Mouse (Mus musculus) limb, embryonic 10.5 days (tissue): ENCODE measurements around the gene Samd1. TPM values are rescaled to one million over a fixed set of nuclear protein-coding genes. Genes with fewer than 3 reads are reported as not detected.
A peak's percentile ranks its signal among the peaks of the same experiment; 100 is the strongest.

Experiments
- DNase-seq: peaks from one replicate; pipeline ENCODE4 v3.0.0-alpha.2; 2017; ENCODE audit warnings: low spot score
- H3K27ac ChIP-seq: fragments of 300-500 bp; sonication (generic); 2 replicates; pipeline ENCODE4 v1.5.1; 2016; ENCODE audit warnings: mild to moderate bottlenecking
- H3K27me3 ChIP-seq: fragments of 300-500 bp; sonication (generic); 2 replicates; pipeline ENCODE4 v1.6.1; 2016; ENCODE audit warnings: low read depth, mild to moderate bottlenecking; ENCODE audit not compliant: poor library complexity, severe bottlenecking
- H3K36me3 ChIP-seq: fragments of 300-500 bp; sonication (generic); 2 replicates; pipeline ENCODE4 v1.6.1; 2016; ENCODE audit warnings: mild to moderate bottlenecking, moderate library complexity
- H3K4me1 ChIP-seq: fragments of 300-500 bp; sonication (generic); 2 replicates; pipeline ENCODE4 v1.6.1; 2016
- H3K4me3 ChIP-seq: fragments of 300-500 bp; sonication (generic); 2 replicates; pipeline ENCODE4 v1.5.1; 2016; ENCODE audit warnings: mild to moderate bottlenecking, moderate library complexity
- H3K9me3 ChIP-seq: fragments of 300-500 bp; sonication (generic); replicated peaks from 2 replicates; pipeline ENCODE4 v1.6.1; 2016; ENCODE audit warnings: mild to moderate bottlenecking
- WGBS: fragments of 180-500 bp; shearing (Covaris S2); methylation state at CpG from one replicate; pipeline ENCODE4 v1.1.7; 2016; 5-methylcytosine and 5-hydroxymethylcytosine counted together
- polyA plus RNA-seq: library from polyadenylated mRNA; unstranded; fragments of >200 nt; fragmentation: Nextera tagmentation; extraction: Ambion mirVana; gene quantifications from 2 replicates; pipeline ENCODE4 v1.2.1, GENCODE M21; 2016

Samd1 gene
- 10.3 and 12.5 TPM in 2 replicates for polyA plus RNA-seq

DNA sequence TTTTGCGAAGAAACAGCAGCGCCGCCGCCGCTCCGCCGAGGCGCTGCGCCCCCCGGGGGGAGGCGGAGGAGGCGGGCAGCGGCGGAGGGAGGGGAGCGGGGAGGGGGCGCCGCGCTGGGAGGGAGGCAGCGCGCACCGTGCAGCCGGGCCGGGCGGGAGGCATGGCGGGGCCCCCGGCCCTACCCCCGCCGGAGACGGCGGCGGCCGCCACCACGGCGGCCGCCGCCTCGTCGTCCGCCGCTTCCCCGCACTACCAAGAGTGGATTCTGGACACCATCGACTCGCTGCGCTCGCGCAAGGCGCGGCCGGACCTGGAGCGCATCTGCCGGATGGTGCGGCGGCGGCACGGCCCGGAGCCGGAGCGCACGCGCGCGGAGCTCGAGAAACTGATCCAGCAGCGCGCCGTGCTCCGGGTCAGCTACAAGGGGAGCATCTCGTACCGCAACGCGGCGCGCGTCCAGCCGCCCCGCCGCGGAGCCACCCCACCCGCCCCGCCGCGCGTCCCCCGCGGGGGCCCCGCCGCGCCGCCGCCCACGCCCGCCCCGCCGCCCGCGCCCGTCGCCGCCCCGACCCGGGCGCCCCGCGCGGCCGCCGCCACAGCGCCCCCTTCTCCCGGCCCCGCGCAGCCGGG lies at the start of gene Samd1:
TSS of gene Samd1 (plus strand) at position 162 of the 631 bp plus-strand sequence.
- Histone ChIP-seq H3K4me1 (peaks cover 48% of the 10 kb centered on the region), H3K4me3 (peak within 1 kb of the TSS; percentile 87), H3K9me3 (no peaks in the 10 kb centered on the region), H3K36me3 (peaks cover 56% of the 10 kb centered on the region), H3K27ac (peak within 1 kb of the TSS; percentile 96), H3K27me3 (peaks cover 33% of the 10 kb centered on the region)
- DNase-seq = peak; percentile 58
- WGBS = 12% methylated on average over 105 of the region's 112 CpGs

DNA sequence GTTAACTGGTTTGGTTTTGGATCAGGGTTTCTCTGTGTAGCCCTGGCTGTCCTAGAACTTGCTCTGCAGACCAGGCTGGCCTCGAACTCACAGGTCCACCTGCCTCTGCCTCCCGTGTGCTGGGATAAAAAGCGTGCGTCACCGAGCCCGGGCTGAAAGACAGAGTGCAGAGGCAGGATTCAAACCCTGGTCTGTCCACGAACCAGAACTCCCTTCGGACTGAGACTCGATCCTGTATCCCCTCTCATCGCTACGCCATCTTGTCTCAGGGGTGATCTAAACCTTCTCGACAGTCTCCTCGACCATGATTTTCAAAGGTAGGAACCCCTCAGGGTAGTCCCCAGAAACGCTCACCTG lies 42.7 kb upstream of the Samd1 start:
- H3K9me3 ChIP-seq = no peaks in the 10 kb centered on the region
- H3K27ac ChIP-seq = peak overlapping the region; percentile 81
- H3K4me1 ChIP-seq = peaks cover 21% of the 10 kb centered on the region
- 2% methylated on average over 14 of the region's 14 CpGs for WGBS
- no peak for DNase-seq
- peaks cover 8% of the 10 kb centered on the region; the same call in 1 of the 2 replicates for H3K36me3 ChIP-seq
- no peaks in the 10 kb centered on the region for H3K27me3 ChIP-seq
- peak overlapping the region; percentile 84 for H3K4me3 ChIP-seq

DNA sequence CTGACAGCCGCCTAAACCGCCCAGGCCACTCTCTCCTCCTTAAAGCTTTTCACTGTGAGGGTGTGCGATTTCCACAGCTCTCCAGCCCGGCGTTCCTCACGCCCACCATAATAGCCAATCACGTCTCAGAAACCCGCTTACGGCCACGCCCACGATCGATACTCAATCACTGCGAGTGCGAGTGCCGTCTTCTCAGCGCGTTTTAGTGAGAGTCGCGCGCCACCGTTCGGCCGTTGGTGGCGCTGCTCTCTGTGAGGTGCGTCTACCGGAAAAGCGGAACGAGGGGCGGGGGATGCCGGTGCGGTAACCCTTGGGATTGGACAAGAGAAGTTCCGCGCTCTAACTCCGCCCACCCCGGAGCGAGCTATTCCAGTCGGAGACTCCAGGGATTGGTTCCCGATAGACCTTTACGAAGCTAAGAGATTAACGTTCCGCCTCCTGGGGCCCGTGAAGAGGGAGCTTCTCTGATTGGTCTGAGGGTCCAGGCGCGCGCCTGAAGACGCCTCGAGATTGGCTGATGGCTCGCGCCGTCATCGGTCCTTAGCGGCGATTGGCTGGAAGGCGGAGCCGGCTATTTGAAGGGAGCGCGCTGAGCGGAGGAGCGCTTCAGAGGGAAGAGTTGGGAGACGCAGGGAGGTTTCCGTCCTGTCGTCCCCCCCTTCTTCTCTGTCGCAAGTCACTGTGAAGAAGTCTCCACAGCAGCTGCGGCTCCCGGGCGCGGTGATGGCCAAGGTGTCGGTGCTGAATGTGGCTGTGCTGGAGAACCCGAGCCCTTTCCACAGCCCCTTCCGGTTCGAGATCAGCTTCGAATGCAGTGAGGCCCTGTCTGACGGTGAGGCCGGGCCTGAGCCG lies 42.1 kb upstream of the Samd1 start, which contains the start of the genes Gm10644 and Asf1b:
TSS of gene Gm10644 (minus strand) at position 100 of the 852 bp plus-strand sequence.
TSS of gene Asf1b (plus strand) at position 402 of the 852 bp plus-strand sequence.
- Histone ChIP-seq H3K4me1 (peaks cover 21% of the 10 kb centered on the region), H3K36me3 (peaks cover 8% of the 10 kb centered on the region; the same call in 1 of the 2 replicates), H3K27ac (peak within 1 kb of the TSS; percentile 81), H3K9me3 (no peaks in the 10 kb centered on the region), H3K4me3 (peak within 1 kb of the TSS; percentile 84), H3K27me3 (no peaks in the 10 kb centered on the region)
- peak; percentile 98 for DNase-seq
- under 1% methylated on average over 75 of the region's 75 CpGs for WGBS

DNA sequence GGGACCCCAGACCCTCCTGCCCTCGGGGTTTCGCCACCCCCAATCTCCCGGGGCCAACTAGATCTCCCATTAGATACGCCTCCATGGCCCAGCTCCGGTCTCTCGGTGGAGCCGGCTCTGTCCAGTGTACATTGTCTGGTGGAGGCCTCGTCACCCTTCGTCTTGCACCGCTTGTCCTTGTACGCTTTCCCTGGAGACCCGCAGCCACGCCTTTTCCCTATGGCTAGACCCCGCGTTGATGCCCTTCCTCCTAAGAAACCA lies 41.6 kb upstream of the Samd1 start:
- Histone ChIP-seq H3K9me3 (no peaks in the 10 kb centered on the region), H3K27ac (peak overlapping the region; percentile 81), H3K27me3 (no peaks in the 10 kb centered on the region), H3K36me3 (peaks cover 8% of the 10 kb centered on the region; the same call in 1 of the 2 replicates), H3K4me3 (peak overlapping the region; percentile 84), H3K4me1 (peaks cover 21% of the 10 kb centered on the region)
- WGBS = 1% methylated on average over 15 of the region's 15 CpGs
- DNase-seq = no peak

DNA sequence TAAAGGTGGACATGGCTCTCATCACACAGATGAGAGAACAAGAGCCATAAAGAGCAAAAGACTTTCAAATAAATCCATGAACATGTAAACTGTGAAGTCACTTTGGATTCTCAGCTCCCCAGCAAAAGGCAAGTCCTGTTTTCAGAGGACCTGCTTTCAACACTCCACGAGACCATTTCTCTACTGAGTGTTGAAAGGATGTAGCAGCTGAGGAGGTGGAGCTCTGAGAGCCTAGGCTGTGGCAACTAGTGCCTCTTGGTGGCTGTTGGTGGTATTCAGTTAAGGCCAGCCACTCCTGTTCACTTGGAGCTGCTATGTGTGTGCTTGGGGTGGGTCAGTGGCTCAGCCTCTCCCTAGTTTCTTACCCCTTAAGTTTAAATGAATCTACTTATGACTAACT lies 40.7 kb upstream of the Samd1 start:
- DNase-seq = no peak
- peaks cover 8% of the 10 kb centered on the region; the same call in 1 of the 2 replicates for H3K36me3 ChIP-seq
- H3K27ac ChIP-seq = no peak overlapping the region
- WGBS = 34% methylated on average over 1 of the region's 1 CpGs
- H3K4me3 ChIP-seq = peak overlapping the region; percentile 84
- no peaks in the 10 kb centered on the region for H3K27me3 ChIP-seq
- peaks cover 21% of the 10 kb centered on the region for H3K4me1 ChIP-seq
- no peaks in the 10 kb centered on the region for H3K9me3 ChIP-seq

DNA sequence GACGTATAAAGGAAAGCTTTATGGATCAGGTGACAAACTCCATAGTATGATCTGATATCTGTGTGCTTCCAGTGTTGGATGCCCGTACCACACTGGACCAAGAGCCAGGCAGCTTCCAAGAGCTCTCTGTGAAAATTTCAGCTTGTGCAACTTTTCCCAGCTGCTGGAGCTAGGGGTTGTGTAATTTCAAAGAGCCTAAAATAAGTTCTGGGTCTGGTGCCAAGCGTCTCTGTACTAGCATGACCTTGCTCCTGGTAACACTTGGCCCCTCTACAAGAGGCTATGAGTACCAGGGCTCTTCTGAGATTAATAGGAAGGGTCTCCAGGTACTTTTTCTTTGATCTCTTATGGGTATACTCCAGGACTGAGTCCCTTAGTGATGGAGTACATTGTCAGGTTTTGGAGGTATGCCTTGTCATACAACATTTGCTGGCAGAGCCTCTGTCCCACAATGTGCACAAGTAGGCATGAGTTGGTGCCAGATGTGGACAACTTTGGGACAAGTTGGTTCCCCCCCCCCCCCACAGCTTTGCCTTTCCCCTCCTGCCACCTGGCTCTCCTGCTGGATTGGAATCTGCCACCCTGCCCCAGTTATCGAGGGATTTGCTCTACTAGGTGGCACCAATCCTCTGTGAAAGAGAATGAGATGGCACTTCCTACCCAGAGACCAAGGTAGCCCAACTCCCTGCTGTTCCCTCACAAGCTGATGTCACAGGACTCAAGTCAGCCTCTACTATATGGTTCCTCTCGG lies 33.3 kb upstream of the Samd1 start:
- no peak overlapping the region for H3K4me3 ChIP-seq
- 90% methylated on average over 5 of the region's 5 CpGs for WGBS
- H3K4me1 ChIP-seq = no peaks in the 10 kb centered on the region
- H3K36me3 ChIP-seq = peaks cover 54% of the 10 kb centered on the region
- DNase-seq = no peak
- no peak overlapping the region for H3K27ac ChIP-seq
- H3K9me3 ChIP-seq = no peaks in the 10 kb centered on the region
- no peaks in the 10 kb centered on the region for H3K27me3 ChIP-seq

DNA sequence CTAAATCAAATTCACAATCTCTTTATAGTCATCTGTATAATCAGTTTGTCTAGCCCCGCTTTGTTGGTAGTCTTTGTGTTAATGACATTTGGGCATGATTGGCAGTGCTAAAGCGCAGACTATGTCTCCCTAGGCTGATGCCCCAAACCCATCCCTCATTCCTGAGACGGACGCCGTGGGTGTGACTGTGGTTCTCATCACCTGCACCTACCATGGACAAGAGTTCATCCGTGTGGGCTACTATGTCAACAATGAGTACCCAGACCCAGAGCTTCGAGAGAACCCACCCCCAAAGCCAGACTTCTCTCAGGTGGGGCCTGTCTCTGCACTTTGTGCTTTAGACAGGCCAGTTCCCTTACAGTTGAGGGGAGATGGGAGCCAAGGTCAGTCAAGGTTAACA lies 29.8 kb upstream of the Samd1 start:
- no peak for DNase-seq

DNA sequence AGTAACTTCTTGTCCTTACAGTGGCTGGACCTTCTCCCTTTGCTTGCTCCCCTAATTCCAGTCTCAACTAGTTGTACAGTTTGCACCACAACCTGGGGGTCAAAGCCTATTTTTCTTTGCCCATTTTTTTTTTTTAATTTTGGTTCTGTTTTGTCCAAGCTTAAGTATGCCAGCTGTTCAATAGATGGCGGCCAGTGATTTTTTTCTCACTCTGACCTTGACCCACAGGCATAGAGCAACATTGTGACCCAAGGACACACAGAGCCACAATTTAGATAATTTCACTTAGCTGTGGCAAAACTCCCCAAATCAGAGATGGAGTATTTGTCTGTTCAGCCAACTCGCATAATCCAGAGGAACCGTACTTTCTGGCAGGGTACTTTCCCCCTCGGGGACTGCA lies 26.4 kb upstream of the Samd1 start:
- H3K9me3 ChIP-seq = no peaks in the 10 kb centered on the region
- peaks cover 33% of the 10 kb centered on the region for H3K4me1 ChIP-seq
- no peak overlapping the region for H3K4me3 ChIP-seq
- WGBS = 92% methylated on average over 4 of the region's 4 CpGs
- no peak overlapping the region for H3K27ac ChIP-seq
- H3K36me3 ChIP-seq = peaks cover 50% of the 10 kb centered on the region
- no peak for DNase-seq
- no peaks in the 10 kb centered on the region for H3K27me3 ChIP-seq

More for the DNA sequence above, 29.8 kb upstream of the Samd1 start:
- Histone ChIP-seq H3K4me3 (no peak overlapping the region), H3K36me3 (peaks cover 64% of the 10 kb centered on the region), H3K27ac (no peak overlapping the region), H3K27me3 (no peaks in the 10 kb centered on the region), H3K4me1 (peaks cover 14% of the 10 kb centered on the region), H3K9me3 (no peaks in the 10 kb centered on the region)
- 96% methylated on average over 7 of the region's 7 CpGs for WGBS

DNA sequence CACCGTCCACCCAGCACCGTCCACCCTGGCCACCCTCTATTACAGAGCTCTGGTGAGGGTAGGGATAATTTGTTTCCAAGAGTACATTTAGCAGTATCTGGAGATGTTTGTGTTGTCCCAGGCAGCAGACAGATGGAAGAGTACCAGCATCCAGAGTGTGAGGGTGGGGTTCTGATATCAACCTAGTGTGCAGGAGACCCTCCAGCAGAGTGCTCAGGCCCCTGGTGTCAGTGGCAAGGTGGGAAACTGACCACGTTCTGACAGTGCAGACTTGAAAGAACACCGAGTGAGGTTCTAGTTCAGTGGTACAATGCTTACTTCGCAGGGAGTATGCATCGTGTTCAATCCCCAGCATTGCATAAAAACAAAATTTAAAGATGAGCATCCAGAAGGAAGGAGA lies 25.8 kb upstream of the Samd1 start:
- 79% methylated on average over 6 of the region's 6 CpGs for WGBS
- Histone ChIP-seq H3K9me3 (no peaks in the 10 kb centered on the region), H3K27me3 (no peaks in the 10 kb centered on the region), H3K36me3 (peaks cover 46% of the 10 kb centered on the region), H3K4me3 (peak overlapping the region; percentile 89), H3K4me1 (peaks cover 34% of the 10 kb centered on the region), H3K27ac (no peak overlapping the region; the same call in 1 of the 2 replicates)
- DNase-seq = no peak

DNA sequence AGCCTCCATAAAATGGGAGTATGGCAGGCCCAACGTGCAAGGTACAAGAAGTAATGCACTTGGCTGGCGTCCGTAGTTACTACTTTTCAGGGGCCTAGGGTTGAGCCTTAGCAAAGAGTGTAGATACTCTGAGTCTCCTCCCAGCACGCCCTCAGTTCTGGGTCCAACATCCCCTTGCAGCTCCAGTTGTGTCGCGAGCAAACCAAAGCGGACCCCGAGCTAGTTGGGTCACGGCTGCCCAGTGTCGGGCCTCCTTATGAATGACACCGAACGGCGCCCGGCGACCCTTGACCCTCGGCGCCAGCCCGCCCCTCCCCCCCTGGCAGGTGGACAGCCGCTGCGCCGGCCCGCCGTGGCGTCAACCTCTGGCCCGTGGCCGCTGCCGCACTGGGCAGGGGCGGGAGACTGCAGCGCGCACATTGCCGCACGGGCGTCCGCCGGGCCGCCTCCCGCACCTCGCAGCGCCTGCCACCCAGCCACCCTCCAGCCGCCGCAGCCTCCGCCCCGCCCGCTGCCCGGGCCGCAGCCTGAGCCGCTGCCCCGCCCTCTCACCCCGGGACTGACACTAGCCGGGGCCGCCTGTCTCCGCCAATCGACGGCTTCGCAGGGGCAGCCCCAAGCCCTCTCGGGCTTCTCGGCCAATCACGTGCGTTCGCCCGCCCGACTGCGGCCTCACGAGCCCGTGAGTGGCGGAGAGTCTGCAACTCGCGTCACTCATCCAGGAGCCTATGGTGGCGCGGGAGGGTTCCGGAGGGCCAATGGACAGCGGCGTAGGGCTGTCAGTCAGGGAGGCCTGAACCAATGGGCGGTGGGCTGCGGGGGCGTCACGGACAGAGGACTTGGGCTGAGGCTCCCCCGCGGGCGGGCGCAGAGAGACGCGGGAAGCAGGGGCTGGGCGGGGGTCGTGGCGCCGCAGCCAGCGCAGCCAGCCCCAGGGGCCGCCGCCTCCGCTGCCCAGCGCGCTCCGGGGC lies 25.0 kb upstream of the Samd1 start, which contains the start of gene Prkaca:
TSS of gene Prkaca (plus strand) at position 844 of the 971 bp plus-strand sequence.
- peak within 1 kb of the TSS; percentile 89 for H3K4me3 ChIP-seq
- DNase-seq = peak; percentile 96
- no peaks in the 10 kb centered on the region for H3K9me3 ChIP-seq
- peaks cover 42% of the 10 kb centered on the region for H3K4me1 ChIP-seq
- peak within 1 kb of the TSS; percentile 89 for H3K27ac ChIP-seq
- peaks cover 38% of the 10 kb centered on the region for H3K36me3 ChIP-seq
- under 1% methylated on average over 89 of the region's 94 CpGs for WGBS
- H3K27me3 ChIP-seq = no peaks in the 10 kb centered on the region

DNA sequence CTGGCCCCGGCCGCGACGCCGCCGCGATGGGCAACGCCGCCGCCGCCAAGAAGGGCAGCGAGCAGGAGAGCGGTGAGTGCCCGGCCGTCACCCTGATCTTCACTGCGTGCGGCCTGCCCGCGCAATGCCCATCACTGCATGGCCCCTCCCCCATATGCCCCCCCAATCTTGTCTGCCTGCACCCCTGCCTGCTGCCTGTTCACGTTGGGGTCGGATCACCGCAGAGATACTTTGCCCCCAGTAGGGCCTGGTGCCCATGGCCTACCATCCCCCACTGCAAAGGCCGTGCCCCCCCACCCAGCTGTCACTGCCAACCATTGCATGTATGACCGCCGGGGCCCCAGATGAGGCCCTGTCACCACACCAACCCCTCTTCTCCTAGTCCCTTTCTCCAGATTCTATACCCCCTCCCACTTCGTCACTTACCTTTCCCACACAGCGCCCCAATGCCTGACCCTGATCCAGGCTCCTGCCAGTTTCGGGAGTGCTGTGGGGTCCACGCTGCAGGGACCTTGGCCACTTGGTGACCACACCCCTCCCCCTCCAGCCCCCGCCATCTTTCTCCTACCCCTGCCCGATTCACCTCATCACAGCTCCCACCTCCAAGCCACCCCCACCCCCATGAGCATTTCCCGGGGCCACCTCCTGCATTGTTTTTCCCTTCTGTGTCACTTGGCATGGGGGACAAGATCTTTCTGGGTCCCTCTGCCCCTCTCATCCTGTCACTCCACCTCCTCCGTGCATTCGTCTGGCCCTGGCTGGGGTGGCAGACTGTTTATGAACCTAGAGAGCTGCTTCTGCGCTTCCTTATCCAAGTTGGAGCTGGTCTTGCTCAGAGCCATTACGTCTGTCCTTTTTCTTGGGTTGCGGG lies 24.1 kb upstream of the Samd1 start:
- Histone ChIP-seq H3K4me1 (peaks cover 51% of the 10 kb centered on the region), H3K27ac (peak overlapping the region; percentile 89), H3K27me3 (no peaks in the 10 kb centered on the region), H3K36me3 (peaks cover 38% of the 10 kb centered on the region), H3K9me3 (no peaks in the 10 kb centered on the region), H3K4me3 (peak overlapping the region; percentile 89)
- 4% methylated on average over 37 of the region's 37 CpGs for WGBS
- peak; percentile 38 for DNase-seq
